Mouse (Mus musculus) heart, embryonic 12.5 days (tissue): ENCODE data around the gene Plekhg1. TPM values are rescaled to one million over a fixed set of nuclear protein-coding genes. Genes with fewer than 3 reads are reported as not detected.

Experiments used
- ATAC-seq: fragments of 200-750 bp; cut with Nextera tagmentation; 2 replicates; pipeline ENCODE4 v1.8.0; 2017; ENCODE audit warnings: moderate TSS enrichment, moderate library complexity; ENCODE audit not compliant: insufficient number of reproducible peaks, low FRiP score
- H3K27ac ChIP-seq: fragments of 300-500 bp; sonication (generic); 2 replicates; pipeline ENCODE4 v1.5.1; 2016; ENCODE audit warnings: mild to moderate bottlenecking, moderate library complexity; ENCODE audit not compliant: poor library complexity, severe bottlenecking
- H3K27me3 ChIP-seq: fragments of 300-500 bp; sonication (generic); replicated peaks from 2 replicates; pipeline ENCODE4 v1.6.1; 2016; ENCODE audit warnings: mild to moderate bottlenecking, moderate library complexity
- H3K36me3 ChIP-seq: fragments of 300-500 bp; sonication (generic); 2 replicates; pipeline ENCODE4 v1.6.1; 2016; ENCODE audit warnings: mild to moderate bottlenecking, moderate library complexity
- H3K4me1 ChIP-seq: fragments of 300-500 bp; sonication (generic); replicated peaks from 2 replicates; pipeline ENCODE4 v1.6.1; 2016; ENCODE audit warnings: mild to moderate bottlenecking
- H3K4me2 ChIP-seq: fragments of 300-500 bp; sonication (generic); 2 replicates; pipeline ENCODE4 v1.6.1; 2016; ENCODE audit warnings: mild to moderate bottlenecking, moderate library complexity
- H3K4me3 ChIP-seq: fragments of 300-500 bp; sonication (generic); 2 replicates; pipeline ENCODE4 v1.5.1; 2016; ENCODE audit warnings: mild to moderate bottlenecking
- H3K9ac ChIP-seq: fragments of 300-500 bp; sonication (generic); 2 replicates; pipeline ENCODE4 v1.6.1; 2016; ENCODE audit warnings: mild to moderate bottlenecking, moderate library complexity
- H3K9me3 ChIP-seq: fragments of 300-500 bp; sonication (generic); replicated peaks from 2 replicates; pipeline ENCODE4 v1.6.1; 2016; ENCODE audit warnings: mild to moderate bottlenecking, moderate library complexity
- WGBS: fragments of 180-500 bp; shearing (Covaris S2); methylation state at CpG from one replicate; pipeline ENCODE4 v1.1.7; 2016; 5-methylcytosine and 5-hydroxymethylcytosine counted together
- polyA plus RNA-seq: library from polyadenylated mRNA; unstranded; fragments of >200 nt; fragmentation: Nextera tagmentation; extraction: Ambion mirVana; gene quantifications from 2 replicates; pipeline ENCODE4 v1.2.1, GENCODE M21; 2016

Plekhg1 gene
- polyA plus RNA-seq, 1 experiment from 2014 or later, result 8.6 TPM

DNA sequence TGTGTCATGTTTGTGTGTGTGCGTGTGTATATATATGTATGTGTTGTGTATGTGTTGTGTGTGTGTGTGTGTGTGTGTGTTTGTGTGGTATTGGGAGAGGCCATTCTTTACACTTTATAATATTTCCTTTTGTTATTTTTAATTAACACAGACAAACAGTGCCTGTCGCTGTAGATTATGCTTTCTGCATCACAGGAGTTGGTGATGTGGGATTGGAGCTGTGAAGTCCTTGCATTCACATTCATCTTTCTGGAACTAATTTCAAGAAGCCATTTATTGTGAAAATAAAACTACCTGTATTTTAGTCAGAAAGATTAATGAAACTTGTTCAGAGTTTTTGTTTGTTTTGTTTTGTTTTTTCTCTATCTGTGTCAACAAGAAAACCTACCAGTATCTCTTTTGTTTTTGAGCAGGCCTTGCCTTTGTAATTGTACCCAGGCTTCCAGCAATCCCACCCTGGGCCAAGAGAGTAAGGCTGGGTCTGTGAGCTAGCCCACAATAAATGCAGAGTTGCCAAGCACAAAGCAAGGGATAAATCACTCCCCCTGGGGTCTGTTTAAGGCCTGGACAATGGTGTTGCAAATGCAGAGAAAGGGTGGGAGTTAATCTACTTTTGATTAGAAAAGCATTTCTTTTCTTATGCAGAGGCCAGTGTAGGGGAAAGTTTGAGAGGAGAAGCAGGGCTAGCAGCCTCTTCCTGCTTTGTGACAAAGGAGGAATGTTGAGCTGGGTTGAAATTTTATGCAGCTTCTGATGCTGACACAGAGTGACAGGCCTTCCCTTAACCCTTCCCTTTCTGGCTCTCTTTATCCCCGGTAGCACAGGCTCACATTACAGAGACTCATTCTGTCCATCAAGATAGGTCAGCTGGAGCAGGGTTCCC is 151.5 kb downstream of the Plekhg1 start:
- H3K27ac ChIP-seq, result peak overlapping the region; percentile 66
- no peak overlapping the region for H3K4me3 ChIP-seq
- no peaks in the 10 kb centered on the region for H3K36me3 ChIP-seq
- peaks cover 15% of the 10 kb centered on the region for H3K4me1 ChIP-seq
- ATAC-seq, result peak; percentile 64
- no peaks in the 10 kb centered on the region for H3K27me3 ChIP-seq
- H3K4me2 ChIP-seq, result no peak overlapping the region
- H3K9me3 ChIP-seq, result no peaks in the 10 kb centered on the region
- 47% methylated on average over 3 of the region's 3 CpGs for WGBS
- no peak overlapping the region for H3K9ac ChIP-seq

DNA sequence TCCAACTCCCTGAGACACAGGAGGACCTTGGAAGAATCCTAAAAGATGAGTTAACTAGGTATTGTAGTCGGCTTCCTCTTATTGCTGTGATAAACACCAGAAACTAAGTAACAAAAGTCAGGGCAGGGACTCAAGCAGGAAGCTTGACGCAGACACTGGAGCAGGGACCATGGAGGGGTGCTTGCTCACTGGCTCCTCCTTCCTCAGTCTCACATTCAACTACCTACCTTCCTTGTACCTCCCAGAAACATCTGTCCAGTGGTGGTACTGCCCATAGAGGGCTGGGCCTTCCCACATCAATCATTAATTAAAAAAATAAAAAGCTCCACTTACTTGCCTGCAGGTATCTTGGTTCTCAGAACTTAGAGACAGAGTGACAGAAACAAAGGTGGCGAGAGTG is 152.2 kb downstream of the Plekhg1 start:
- H3K9me3 ChIP-seq, result no peaks in the 10 kb centered on the region
- H3K4me2 ChIP-seq, result no peak overlapping the region
- peak overlapping the region; percentile 66 for H3K27ac ChIP-seq
- H3K9ac ChIP-seq, result no peak overlapping the region
- WGBS, result 50% methylated on average over 3 of the region's 3 CpGs
- no peaks in the 10 kb centered on the region for H3K36me3 ChIP-seq
- no peak overlapping the region for H3K4me3 ChIP-seq
- H3K4me1 ChIP-seq, result peaks cover 15% of the 10 kb centered on the region
- no peaks in the 10 kb centered on the region for H3K27me3 ChIP-seq
- ATAC-seq, result peak; percentile 48; the same call in 1 of the 2 replicates

DNA sequence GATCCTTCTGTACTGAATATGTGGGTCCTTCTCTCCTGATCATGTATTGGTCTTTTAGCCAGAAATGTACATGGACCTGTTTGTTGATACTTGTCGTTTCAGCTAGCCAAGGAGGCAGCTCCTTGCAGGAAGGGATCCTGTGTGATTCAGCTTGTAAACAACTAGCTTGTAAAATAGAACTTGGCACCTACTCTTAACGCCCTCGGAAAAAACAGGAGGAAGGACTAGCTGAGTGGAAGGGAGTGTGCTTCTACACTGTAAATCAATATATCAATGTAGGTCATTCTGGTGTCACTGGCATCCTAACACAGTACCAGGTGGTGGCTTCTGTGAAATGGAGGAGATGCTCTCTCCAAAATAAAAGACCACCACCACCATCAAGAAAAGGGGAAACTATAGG is 157.9 kb downstream of the Plekhg1 start:
- no peak overlapping the region for H3K4me3 ChIP-seq
- 69% methylated on average over 3 of the region's 3 CpGs for WGBS
- no peaks in the 10 kb centered on the region for H3K27me3 ChIP-seq
- no peaks in the 10 kb centered on the region for H3K4me1 ChIP-seq
- H3K9me3 ChIP-seq, result no peaks in the 10 kb centered on the region
- no peak overlapping the region for H3K9ac ChIP-seq
- H3K4me2 ChIP-seq, result no peak overlapping the region
- no peak for ATAC-seq
- no peak overlapping the region for H3K27ac ChIP-seq
- no peaks in the 10 kb centered on the region for H3K36me3 ChIP-seq

DNA sequence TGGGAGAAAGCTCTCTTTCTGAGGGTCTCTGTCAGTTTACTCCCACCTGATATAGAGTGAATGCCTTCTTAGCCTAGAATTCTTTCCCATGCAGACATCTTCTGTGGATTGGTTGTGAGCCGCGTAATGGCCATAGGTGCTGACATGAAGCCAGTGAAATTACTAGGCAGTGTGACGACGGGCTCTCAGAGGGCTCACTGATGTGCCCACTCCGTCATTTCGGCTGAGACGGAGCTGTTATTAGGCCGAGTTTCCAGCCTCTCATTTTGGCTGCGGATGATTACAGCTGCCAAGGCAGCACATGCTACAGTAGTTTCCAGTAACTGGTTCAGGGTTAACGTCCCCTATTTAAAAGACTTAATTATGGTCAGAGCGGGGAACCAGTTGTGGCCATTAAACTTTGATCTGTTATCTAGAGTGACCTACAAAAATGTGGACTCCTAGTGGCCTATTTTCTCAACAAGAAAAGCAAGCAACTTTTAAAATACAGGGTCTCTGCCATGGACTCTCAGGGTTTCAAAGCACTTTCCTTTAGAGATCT is 160.3 kb downstream of the Plekhg1 start:
- Histone ChIP-seq H3K4me3 (no peak overlapping the region), H3K36me3 (no peaks in the 10 kb centered on the region), H3K27ac (no peak overlapping the region), H3K27me3 (no peaks in the 10 kb centered on the region), H3K4me2 (no peak overlapping the region), H3K9ac (no peak overlapping the region), H3K4me1 (no peaks in the 10 kb centered on the region), H3K9me3 (no peaks in the 10 kb centered on the region)
- no peak for ATAC-seq
- 49% methylated on average over 11 of the region's 11 CpGs for WGBS

DNA sequence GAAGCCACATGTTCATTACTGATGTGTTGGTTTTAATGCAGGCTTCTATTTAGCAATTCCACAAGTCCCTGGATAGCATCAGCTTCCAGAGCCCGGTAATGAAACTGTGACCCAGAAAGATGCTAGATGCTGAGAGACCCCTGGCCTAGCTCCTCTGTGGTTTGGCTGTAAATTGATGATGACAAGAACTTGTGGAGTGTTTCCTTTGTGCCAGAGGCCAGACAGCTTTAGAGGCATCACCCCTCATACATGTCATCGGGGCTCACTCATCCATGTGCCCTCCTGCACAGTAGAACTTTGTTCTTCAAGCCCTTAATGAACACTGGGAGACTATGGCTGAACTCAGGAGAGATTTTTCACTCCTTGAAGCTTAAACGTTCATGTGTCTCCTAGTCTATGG is 165.6 kb downstream of the Plekhg1 start:
- WGBS, result 85% methylated on average over 3 of the region's 3 CpGs
- Histone ChIP-seq H3K27ac (no peak overlapping the region), H3K36me3 (no peaks in the 10 kb centered on the region), H3K9me3 (no peaks in the 10 kb centered on the region), H3K27me3 (no peaks in the 10 kb centered on the region), H3K4me2 (no peak overlapping the region), H3K9ac (no peak overlapping the region), H3K4me3 (no peak overlapping the region), H3K4me1 (no peaks in the 10 kb centered on the region)
- ATAC-seq, result no peak

DNA sequence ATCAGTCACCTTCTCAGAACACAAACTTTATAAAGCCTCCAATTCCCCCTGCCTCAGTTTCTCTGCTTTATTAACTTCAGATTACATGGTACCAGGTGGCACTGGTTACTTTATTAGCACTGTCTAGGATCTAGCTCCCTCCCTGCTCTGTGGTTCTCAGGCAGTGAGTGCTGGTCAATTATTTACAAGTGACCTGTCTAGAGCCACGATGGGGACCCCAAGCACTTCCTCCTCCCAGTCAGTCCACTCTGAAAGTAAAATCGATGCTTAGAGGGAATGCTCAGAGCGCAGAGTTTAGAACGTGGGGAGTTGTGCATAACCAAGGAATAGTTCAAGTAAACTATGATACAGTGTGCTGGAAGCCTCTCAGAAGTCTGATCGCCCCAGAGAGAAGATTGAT is 173.9 kb downstream of the Plekhg1 start:
- Histone ChIP-seq H3K27me3 (no peaks in the 10 kb centered on the region), H3K9me3 (no peaks in the 10 kb centered on the region), H3K9ac (no peak overlapping the region), H3K4me3 (no peak overlapping the region), H3K4me2 (no peak overlapping the region), H3K4me1 (no peaks in the 10 kb centered on the region), H3K36me3 (no peaks in the 10 kb centered on the region), H3K27ac (no peak overlapping the region)
- ATAC-seq, result no peak
- 74% methylated on average over 5 of the region's 5 CpGs for WGBS

DNA sequence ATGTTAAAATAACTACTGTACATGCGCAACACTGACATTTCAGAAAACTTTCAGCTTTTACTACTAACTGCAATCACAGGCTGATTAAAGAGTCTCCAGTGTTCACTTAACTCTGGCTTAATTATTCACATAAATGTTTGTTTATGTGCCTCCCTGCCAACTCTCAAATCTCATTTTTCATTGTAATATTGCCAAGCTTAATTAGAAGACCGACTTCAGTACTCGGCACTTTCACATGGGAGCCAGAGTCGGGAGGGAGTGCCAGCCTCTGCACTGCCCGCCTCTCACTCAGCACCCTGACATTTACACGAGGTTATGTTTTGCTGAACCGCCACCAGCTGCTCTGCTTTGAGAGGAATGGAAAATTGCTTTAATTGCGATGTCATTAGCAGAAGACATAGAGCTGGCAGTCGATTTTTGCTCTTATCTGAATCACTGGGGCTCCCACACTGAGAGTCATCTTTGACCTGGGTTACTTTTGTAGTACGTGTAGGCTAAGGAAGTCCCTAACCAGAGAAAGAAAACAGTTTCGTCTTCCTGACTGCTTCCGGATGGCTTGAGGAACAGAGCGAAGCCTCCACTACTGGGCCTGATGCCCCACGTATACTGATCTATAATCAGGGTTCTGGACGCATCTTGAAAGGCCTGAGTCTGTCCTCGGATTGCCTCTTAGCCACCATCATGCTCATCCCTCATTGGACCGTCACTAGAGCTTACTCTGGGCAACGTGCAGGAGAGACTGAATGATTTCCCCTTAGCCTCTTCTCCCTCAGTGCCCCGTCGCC is 180.4 kb downstream of the Plekhg1 start:
- Histone ChIP-seq H3K4me2 (no peak overlapping the region), H3K27me3 (no peaks in the 10 kb centered on the region), H3K9ac (no peak overlapping the region), H3K36me3 (no peaks in the 10 kb centered on the region), H3K9me3 (no peaks in the 10 kb centered on the region), H3K4me3 (no peak overlapping the region), H3K4me1 (no peaks in the 10 kb centered on the region), H3K27ac (no peak overlapping the region)
- no peak for ATAC-seq
- WGBS, result 69% methylated on average over 20 of the region's 20 CpGs

DNA sequence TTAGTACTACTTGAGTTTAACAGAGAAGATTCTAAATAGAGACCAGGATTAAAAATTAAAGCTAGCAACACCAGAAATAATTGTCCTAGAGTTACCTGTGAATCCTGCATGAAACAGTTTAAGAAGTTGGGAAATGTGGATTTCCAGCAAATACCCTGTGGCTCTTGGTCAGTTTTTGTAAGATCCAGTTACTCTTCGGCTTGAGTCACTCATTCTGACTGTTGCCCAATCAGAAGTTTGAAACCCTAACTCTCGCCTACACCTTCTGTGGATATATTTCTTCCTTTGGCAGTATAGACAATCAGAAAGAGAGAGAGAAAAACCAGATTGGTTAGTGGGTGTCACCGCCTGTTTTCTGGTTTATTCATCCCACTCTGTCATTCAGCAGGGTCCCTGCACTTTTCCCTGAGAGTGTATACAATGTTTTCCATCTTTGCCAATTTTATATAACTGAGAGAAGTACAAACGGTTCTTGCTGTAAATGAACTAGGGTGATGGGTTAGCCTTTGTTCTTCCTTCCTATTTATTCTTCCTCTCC is 187.9 kb downstream of the Plekhg1 start:
- Histone ChIP-seq H3K4me2 (no peak overlapping the region), H3K9me3 (no peaks in the 10 kb centered on the region), H3K27ac (no peak overlapping the region), H3K4me1 (no peaks in the 10 kb centered on the region), H3K4me3 (no peak overlapping the region), H3K27me3 (no peaks in the 10 kb centered on the region), H3K36me3 (no peaks in the 10 kb centered on the region), H3K9ac (no peak overlapping the region)
- no peak for ATAC-seq
- WGBS, result 77% methylated on average over 4 of the region's 4 CpGs

DNA sequence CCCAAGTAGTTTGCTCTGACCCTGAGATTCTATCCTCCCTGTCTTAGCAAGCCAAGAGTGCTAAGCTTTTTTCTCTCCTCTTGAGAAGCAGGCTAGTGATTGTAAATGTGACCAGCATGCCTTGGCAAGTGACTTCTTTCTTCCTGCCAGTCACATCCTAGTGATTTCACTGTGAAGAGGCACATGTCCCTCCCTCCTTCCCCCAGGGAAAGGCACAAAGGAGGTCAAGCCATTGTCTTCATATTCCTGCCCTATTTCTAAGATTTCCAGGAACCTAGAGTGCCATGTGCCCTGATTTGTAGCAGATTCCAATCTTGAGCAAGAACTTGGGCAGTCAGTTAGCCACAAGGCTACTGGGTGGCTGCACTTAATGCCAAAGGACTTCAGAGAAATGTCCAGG is 191.7 kb downstream of the Plekhg1 start:
- Histone ChIP-seq H3K27me3 (no peaks in the 10 kb centered on the region), H3K27ac (no peak overlapping the region), H3K9ac (no peak overlapping the region), H3K9me3 (no peaks in the 10 kb centered on the region), H3K4me2 (no peak overlapping the region), H3K36me3 (no peaks in the 10 kb centered on the region), H3K4me3 (no peak overlapping the region), H3K4me1 (no peaks in the 10 kb centered on the region)
- no peak for ATAC-seq

DNA sequence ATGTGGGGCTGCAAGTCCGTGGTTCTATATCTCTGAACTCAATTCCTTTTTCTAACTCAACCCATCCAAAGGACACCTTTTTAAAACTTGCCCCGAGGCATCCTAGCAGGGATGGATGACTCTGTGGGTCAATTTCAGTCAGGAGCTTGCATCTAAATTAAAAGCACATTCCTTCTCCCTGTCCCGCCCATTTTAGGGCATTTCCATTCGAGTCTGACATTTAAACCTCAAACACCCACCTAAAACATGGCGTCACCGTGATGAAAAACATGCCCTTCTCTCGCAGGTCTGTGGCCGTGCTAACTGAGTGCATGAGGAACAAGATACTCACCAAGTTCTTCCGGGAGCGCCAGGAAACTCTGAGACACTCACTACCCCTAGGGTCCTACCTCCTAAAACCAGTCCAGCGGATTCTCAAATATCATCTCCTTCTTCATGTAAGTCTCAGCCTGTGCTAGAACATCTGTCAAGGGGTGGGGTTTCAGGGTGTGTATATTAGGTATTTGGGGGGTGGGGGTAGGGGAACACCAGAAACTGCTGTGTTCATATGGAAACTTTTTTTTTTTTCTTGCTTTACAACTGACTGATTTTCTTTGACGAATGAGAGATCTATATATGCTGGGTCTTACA is 193.3 kb downstream of the Plekhg1 start:
- Histone ChIP-seq H3K27me3 (no peaks in the 10 kb centered on the region), H3K9ac (no peak overlapping the region), H3K4me1 (no peaks in the 10 kb centered on the region), H3K36me3 (no peaks in the 10 kb centered on the region), H3K4me3 (no peak overlapping the region), H3K9me3 (no peaks in the 10 kb centered on the region), H3K27ac (no peak overlapping the region), H3K4me2 (no peak overlapping the region)
- 68% methylated on average over 12 of the region's 12 CpGs for WGBS
- ATAC-seq, result no peak

DNA sequence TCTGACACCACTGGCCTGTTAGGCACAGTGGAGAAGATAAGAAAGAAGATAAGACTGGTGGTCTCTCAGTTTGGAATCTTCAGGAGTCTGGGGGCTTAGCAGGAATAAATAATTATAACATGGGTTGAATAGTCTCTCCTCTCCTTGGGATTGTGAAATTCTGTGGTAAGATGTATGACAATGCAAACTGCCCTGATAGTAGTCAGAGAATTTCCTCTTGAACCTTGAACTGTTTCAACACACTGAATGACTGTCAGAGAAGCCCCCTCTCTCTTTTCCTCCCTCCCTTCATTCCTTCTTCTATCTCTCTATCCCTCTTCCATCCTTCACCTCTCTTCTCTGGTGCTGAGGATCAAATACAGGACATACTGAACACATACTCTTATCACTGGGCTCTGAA is 196.7 kb downstream of the Plekhg1 start:
- Histone ChIP-seq H3K4me1 (0 out of 2 replicates have a peak, but pooled peaks cover 7% of the 10 kb centered on the region), H3K27ac (no peak overlapping the region), H3K27me3 (no peaks in the 10 kb centered on the region), H3K4me2 (no peak overlapping the region), H3K36me3 (0 out of 2 replicates have a peak, but pooled peaks cover 6% of the 10 kb centered on the region), H3K9ac (no peak overlapping the region), H3K9me3 (no peaks in the 10 kb centered on the region), H3K4me3 (no peak overlapping the region)
- no peak for ATAC-seq
